Mouse (Mus musculus) spleen, postnatal 4 days (tissue): ENCODE results near the gene 1700030K09Rik.
A peak's percentile ranks its signal among the peaks of the same experiment; 100 is the strongest.

ENCODE experiments used
- DNase-seq, 2 experiments: peaks; one replicate each; pipeline ENCODE4 v3.0.0; 2022; ENCODE audit warnings: low spot score in 2 of 2

The 1700030K09Rik gene

DNA sequence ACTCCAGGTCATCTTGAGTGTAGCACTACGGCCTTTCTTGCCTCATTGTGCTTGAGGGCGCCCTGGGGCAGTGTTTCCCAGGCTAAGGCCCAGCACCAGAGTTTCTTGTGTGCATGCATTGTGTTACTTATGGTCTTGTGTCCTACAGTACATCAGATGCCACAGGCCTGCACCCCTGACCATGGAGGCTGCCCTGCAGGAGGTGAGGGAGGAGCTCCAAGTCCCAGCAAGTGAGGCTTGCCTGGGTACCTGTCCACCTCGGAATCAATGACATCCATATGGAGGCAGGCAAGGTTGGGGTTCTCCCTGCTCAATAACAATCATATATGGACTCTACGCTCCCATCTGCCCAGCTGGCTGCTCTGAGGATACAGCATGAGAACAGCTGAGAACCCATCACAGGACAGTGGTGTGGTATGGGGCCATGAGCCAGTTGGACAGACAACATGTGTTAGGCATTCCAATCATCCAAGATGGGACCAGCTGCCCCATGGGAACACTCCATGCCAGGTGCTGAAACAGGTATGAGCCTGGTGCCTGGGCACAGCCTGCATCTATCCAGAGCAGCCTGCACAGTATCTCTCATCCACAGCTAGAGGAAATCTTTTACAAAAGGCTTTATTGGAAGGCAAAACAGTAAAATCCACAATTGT, 16.3 kb downstream of the 1700030K09Rik start:
- DNase-seq = no peak

DNA sequence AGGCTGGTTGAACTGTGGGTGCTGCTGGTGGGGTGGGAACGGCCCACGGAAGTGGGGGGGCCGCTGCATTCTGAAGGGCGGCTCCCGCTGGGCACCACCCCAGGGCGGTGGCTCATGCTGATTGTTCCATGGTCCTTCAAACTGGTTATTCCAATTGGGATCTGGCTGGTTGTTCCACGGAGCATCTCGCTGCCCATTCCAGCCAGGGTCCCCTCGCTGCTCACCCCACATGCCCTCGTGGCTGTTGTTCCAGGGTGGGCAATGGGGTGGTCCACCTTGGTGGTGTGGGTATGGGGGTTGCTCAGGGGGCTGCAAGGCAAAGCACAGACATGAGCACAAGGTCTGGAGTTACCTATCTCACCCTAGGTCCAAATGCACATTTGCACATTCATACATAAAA, 20.5 kb downstream of the 1700030K09Rik start:
- DNase-seq = no peak

DNA sequence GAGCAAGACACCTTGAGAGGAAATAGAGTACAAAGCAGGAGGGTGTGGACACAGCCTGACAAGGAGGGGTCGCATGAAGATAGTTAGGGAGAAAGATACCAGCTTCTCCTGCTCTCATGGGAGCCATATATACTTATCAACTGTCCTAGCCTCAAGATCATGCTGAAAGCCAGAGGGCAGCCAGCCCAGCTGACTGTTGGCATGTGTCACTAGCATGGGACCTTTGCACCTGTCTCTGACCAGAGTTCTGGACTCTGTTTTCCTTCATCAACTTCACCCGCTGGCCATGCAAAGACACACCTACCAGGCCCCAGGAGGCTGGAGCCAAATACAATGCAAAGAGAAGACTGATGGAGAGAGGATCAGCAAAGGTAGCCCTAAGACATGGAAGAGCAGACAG, 25.6 kb downstream of the 1700030K09Rik start:
- no peak for DNase-seq

DNA sequence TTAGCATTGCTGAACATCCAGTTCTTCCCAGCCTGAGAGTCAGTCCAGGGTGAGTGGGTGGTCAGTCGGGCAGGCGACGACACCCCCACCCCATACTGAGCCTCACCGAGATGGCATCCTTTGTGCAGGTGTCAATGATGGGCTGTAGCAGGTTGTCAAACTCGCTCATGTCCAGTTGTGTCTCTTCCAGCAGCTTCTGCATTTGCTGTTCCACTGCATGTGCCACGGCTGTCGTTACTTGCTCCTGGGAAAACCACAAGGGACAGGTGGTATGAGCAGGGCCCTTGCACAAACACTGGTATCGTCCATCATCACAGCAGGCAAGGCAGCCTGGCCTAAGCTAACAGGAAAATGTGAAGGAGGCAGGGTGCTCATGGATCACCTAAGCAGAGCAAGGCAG, 26.3 kb downstream of the 1700030K09Rik start:
- DNase-seq = no peak

DNA sequence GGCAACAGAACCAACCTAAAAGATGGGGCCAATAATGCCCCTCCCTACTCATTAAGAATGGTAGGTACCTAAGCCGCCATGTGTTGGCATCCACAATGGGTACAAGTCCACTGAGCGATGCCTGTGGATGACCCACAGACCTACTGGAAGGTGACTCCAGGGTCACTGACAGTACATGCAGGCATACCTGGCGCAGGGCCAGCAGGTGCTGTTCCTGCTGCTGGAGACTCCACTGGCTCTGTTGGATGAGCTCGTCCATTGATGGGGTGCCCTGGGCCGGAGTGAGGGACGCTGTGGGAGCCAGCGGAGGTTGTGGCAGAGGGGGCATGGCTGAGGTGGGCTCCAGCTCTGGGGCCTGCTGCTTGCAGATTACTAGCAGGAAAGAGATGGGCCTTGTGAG, 27.0 kb downstream of the 1700030K09Rik start:
- DNase-seq = no peak

DNA sequence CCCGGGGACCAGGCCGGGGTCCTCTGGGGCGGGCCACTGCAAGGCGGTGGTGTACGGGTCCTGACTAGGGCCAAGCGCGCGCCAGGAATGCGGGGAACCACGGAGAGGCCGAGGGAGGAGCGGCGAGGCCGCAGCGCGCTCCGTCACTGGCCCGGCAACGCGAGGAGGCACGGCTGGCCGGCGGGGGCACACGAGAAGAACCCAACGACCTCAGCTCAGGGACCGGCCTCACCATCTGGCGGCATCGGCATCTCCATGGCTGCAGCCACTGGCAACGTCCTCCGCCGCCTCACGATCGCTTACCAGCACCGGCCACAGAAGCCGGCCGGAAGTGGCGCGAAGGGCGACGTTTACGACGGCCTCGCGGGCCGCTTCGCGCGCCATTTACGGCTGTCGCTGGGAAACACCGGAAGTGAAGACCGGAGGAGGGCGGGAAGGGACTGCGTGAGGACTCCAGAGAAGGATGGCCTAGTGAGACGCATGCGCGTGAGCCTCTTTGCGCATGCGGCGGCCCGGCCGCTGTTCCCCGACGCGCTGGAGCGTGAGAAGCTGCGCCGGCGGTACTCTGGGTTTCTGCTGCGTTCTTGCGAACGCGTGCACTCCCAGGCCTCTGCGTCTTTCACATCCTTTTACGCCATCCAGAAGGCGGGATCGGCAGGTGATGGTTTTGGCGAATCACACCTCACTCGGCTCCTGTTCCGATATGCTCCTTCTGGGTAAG, 31.3 kb downstream of the 1700030K09Rik start, which contains the start of gene Cherp:
Gene Cherp (minus strand): TSS at position 401 of the 721 bp plus-strand sequence.
- peak; percentile 95 to 96 for DNase-seq

DNA sequence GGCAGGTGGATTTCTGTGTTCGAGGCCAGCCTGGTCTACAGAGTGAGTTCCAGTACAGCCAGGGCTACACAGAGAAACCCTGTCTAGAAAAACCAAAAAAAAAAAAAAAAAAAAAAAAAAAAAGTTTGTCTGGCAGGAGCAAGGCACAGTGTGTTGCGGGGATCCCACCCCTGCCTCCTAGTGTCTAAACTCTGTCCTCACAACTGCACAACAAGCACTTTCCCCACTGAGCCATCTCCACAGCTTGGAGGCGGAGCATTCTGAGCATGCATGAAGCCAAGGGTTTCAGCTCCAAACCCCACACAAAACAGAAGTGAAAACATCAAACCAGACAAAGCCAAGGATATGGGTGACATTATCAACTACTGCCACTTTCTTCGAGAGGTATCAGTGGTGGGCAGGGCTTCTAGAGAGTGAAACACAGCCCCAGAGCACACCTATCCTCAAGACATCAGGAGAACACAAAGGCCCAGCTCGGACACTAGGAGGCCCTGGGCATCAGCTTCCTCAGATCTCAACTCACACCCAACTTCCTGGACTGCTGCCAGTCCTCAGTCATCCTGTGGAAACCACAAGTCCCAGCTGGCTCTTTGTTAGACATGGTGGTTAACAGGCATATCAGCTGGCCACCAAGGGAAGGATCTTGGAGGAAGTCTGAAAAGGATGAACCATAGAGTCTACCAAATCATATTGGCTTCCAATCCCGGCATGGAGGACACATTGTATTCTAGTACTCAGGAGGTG, 41.9 kb downstream of the 1700030K09Rik start:
- DNase-seq = peak in 1 of 2 experiments; percentile 64

DNA sequence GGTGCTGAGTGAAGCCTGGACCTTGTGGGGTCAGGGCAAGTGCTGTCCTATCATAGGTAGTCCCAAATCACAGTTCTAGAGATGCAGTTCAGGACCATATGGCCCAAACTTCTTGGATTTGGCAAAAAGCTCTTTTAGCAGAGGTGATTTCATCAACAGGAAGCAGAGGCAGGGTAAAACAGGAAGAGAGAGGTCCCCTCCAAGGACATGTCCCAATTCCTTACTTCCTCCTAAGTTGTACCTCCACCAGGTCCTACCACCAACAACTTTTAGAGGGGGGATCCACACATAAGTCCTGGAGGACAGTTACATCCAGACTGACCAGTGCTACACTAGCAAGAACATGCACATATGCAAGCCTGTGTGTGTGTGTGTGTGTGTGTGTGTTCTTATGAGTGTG, 43.3 kb downstream of the 1700030K09Rik start:
- DNase-seq = no peak

DNA sequence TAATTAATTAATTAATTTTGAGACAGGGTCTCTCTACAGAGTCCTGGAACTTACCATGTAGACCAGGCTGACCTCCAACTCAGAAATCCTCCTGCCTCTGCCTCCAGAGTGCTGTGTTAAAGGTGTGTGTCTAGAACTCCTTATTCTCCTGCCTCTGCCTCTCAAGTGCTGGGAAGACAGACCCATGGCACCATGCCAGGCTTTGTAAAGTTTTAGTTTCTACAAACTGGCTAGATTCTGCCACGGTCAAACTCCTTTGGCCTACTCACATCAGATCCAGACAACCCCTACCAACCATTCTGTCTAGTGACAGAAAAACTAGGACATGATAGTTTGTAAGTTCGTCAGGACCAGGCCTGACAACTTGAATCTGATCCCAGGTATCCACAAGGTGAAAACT, 47.3 kb downstream of the 1700030K09Rik start:
- no peak for DNase-seq

DNA sequence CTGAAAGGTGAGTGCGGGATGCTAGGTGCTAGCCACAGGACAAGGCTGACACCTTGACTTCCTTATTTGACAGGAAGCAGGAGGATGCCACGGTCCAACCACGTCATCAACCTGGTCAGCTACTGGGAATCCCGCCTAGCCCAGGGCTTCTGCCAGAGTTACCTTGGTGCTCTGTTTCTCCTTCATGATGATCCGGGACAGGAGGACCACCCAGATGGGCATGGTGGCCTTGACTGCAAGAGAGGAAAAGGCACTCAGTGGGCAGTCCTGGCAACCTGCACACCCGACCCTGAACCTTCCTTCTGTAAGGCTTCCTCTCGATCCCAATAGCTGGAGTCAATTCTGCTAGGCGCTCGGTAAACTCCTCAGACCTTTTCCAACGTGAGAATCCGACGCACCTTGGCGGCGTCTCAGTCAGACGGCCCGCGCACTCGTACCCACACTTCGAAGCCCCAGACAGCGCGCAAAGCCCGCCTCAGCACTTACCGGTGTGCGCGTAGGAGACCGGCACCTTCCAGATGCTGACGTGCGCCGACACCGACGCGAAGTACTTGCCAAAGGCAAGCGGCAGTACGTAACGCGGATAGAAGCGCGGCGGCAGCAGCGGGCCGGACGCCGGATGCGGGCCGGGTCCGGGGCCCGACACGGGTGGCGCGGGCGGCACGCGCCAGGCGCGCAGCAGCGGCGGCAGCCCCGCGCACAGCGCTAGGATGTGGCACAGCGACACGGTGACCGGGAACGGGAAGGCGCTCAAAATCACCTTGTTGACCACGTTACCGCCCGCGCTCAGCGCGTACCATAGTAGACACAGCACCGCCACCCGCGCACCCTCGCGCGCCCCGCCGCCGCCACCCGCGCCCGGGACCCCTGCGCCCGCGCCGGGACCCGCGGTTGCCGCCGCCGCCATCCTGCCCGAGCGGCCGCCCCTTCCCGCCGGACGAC, 48.3 kb downstream of the 1700030K09Rik start, which contains the start of gene Slc35e1:
Gene Slc35e1 (minus strand): TSS at position 935 of the 942 bp plus-strand sequence.
- DNase-seq = peak in 1 of 2 experiments; percentile 78

DNA sequence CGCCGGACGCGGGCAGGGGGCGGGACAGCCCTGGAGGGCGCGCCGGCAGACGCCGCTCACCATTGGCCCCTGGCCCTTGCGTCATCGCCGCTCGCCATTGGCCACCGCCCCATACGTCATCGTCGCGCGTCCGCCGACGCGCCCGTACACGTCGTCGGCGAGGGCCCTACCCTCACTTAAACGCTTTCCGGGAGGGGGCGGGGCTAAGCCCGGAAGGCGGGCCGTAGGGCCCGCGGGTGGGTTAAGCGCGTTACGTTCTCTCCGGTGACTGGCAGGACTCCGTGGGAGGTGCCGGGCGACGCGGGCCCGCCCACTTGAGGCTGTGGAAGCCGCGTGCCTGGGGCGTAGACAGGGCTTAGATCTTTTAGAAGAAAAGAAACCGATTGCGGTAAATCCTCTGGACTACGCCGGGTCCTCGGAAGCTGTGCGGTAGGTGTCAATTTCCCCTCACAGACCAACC, 49.0 kb downstream of the 1700030K09Rik start:
- DNase-seq = peak; percentile 99 to 100

DNA sequence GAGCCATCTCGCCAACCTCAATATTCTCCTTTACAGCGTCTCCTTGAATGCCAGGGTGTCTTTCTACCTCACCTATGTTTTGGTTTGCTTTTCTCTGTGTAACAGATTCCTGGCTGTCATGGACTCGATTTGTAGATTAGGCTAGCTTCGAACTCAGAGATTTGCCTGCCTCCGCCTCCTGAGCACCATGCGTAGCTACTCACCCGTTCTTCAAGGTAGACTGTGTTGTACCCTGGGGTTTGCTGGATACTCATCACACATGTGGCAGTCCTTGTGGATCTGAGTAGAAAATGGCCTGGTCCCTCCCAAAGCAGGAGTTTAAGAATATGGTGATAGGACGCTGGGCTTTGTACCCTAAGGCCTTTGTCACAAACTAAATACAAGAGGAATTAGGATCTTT, 49.7 kb downstream of the 1700030K09Rik start:
- DNase-seq = no peak

DNA sequence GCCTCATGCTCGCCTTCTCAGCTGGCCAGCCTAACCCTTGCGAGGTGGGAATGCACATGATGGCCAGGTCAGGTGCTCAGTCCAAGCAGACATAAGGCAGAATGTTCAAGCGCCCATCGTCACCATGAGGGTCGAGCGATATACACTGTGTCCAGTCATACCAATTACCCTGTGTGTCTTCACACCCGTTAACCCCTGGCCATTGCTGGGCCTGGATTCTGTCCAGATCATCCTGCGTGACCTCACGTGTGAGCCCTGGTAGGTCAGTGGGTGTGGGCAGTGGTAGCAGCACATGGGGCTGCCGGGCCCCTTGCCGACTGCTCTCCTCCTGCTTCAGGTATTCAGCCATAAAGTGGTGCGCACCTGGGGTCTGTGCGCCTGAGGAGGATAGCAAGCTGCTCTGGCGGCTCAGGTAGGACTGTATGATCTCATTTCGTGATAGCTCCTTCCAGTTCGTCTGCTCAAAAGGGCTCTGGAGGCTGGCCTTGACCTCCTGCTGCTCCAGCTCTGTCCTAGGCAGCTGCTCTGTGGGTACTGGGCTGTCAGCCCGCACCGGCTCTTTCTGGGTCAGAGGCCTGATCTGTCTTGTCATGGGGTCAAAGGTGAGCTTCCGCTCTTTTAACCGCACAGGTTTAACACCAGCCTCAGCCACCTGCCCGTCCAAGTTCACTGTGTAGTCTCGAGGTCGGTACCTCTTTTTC, 51.9 kb downstream of the 1700030K09Rik start:
- no peak for DNase-seq

DNA sequence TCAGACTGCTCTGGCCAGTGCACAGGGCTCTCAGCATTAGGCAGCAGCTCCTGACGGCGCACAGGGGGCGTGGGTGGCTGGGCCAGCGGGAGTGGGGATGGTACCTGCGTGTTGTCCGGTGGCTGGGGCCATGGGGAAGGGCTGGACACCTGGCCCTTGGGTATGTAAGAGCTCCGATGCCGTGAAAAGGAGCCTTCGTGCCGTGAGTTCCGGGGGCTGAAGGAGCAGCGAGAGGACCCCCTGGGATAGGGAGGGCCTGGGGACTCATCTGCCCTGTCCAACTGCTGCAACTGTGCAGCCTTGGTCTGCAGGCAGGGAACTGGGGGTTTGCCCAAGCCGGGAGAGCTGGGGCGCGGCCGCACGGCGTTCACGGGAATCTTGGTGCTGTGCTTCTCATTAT, 52.5 kb downstream of the 1700030K09Rik start:
- no peak for DNase-seq

DNA sequence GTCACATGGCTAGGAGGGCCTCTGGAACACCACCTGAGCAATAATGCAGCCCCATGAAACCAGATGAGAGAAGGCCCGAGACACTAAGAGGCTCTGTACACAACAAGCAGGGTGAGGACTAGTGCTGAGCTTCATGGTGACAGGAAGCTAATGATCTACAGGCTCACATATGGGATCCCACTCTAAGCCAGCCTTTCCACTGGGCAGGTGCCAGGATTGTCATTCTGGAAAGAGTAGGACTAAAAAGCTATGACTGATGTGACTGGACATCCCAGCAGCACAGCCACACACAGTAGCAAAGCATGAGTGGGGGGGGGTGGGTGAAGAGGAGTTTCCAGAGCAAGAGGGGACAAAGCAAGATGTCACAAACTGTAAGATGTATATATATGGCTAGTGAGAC, 54.2 kb downstream of the 1700030K09Rik start:
- DNase-seq = no peak

DNA sequence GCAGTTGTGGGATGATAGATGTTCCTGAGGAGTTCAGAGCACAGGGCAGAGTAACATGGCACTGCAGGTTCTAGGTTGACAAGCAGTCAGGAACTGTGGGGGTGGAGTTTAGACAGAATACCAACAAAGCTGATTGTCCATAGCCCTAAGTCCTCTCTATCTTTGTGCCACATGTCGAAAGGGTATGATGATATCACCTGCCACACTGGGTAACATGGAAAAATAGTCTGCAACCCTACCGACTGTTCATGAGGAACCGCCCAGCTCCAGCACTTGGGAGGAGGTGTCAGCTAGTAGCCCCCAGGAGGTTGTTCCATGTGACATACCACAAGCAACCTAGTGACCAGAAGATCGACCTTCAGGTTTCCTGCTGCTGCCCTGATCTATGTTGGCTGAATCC, 54.8 kb downstream of the 1700030K09Rik start:
- DNase-seq = no peak

DNA sequence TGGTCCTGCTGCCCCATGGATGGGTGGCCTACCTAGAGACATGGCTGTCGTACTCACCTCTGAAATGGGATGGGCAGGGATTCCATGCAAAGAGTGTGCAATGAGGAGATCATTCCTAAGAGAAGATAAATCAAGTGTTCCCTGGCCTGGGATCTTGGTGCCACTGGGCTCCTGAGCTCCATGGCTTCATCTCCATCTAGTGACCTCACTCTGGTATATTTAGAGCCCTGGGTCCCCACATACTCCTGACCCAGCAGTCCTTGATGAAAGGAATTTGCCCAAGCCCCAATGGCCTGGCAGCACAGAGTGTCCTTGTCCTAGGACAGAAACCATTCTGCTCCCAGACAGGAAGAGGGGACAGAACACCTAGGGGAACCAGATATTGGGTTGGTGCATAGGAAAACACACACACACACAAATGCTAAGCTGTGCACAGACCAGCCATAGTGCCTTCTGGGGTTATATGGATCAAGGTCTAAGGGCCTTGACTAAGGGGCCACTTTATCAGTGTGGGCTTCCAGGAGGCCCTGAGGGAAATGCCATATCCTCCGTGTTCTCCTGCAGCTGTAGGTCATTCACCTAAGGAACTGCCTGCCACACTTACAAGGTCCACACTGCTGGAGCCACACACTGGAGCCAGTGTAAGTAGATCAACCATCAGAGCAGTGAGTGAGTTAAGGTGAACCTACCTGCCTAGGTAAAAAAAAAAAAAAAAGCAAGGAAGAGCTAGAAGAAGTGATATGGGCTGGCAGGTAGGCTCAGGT, 56.0 kb downstream of the 1700030K09Rik start:
- DNase-seq = no peak

DNA sequence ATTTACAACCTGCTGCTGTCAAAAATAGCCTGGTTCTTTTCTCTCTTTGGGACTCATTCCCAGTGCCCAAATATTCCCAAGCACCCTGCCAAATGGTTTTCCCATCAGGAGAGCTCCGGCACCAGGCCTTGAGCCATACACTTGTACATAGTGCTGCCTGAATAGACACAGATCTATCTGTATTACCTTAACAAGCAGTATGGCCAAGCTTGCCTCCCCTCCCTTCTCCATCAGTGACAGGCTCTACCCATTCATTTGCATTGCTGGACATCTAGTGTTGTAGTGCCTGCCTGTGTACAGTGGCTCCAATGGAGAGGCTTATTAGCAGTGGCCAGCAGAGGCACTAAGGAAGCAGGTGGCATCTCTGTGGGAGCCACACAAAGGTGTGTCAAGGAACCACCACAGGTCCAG, 56.8 kb downstream of the 1700030K09Rik start:
- DNase-seq = no peak

DNA sequence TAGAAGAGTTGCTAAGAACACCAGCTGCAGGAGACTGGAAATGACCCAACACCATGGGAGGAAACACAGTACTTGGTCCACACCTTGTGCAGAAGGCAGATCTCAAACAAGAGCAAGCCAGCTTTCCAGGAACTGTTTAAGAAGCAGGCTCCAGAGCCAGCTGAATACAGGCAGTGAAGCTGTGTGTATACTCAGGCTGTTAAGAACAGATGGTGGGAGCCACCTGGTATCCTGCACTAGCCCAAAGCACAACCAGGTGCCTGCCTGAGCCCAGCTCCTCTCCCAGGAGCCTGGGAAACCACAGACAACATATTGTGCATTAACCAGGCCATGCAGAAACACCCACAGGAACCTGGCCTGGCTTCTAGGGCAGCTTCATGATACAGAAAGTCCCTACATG, 60.5 kb downstream of the 1700030K09Rik start:
- no peak for DNase-seq
